Mouse (Mus musculus) G1E (cell line): ENCODE data around the gene Ly86.

Source experiments
- CTCF ChIP-seq: IDR thresholded peaks from 2 replicates; pipeline ENCODE4 v1.5.1; 2012; ENCODE audit warnings: low read depth, low read length, inconsistent platforms, mixed read lengths
- POLR2AphosphoS5 ChIP-seq: IDR thresholded peaks from 2 replicates; pipeline ENCODE4 v1.6.1; 2012; ENCODE audit warnings: low read depth, low read length, inconsistent platforms; ENCODE audit not compliant: insufficient replicate concordance

DNA sequence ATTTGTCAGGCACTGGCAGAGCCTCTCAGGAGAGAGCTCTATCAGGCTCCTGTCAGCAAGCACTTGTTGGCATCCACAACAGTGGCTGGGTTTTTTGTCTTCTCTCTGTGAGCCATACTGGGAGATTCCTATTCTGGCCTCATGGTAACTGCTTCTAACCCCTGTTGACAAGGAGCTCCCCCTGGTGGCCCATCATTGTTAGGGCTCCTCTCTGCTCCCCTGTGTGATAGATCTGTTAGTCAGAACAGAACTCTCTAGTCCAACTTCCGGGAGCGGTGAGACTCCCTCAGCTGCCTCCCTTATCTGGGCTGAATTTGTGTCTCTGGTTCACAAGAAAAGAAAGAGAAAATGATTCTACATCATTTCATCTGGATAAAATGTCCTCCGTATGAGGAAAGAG, 19.5 kb upstream of the Ly86 start:
- peak; percentile 64 for TF ChIP-seq CTCF
- no peak for TF ChIP-seq POLR2AphosphoS5
